Mouse (Mus musculus) right cerebral cortex, postnatal 25 days (tissue): ENCODE results near the gene Tbc1d22a.

Experiments
- DNase-seq: peaks from one replicate; pipeline ENCODE4 v3.0.0; 2022

Tbc1d22a gene

DNA sequence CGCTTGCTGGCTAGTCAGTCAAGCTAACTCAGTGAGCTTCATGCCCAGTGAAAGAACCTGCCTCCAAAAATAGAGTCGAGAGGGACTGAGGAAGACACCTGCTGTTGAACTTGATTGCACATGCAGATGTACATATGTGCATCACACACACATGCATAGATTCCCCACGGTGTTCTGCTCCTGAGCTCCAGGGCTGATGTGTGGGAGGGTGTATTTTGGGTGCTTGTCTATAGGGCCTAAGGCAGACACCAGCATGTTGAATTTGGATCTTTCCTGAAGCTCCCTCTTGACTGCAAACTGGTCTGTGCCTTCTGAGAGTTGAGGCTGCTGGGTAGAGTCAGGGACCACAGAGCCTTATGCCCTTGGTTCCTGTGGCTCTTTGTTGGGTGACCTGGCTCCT is 23.8 kb downstream of the Tbc1d22a start:
- DNase-seq = no peak

DNA sequence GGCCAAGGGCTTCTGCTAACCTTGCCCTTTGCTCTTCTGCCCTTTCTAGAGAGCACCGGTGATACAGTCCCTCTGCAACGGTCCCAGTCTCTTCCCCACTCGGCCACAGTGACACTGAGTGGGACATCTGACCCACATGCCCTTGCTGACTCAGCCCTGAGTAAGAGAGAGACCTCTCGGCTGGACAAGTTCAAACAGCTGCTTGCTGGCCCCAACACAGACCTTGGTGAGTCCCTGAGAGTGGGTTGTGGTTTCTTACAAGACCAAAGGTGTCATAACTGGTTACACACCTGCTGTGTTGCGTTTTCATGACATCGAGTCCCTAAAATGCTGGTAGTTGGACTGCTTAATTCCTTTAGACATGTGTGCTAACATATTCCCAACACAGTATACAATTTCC is 24.8 kb downstream of the Tbc1d22a start:
- DNase-seq = no peak

DNA sequence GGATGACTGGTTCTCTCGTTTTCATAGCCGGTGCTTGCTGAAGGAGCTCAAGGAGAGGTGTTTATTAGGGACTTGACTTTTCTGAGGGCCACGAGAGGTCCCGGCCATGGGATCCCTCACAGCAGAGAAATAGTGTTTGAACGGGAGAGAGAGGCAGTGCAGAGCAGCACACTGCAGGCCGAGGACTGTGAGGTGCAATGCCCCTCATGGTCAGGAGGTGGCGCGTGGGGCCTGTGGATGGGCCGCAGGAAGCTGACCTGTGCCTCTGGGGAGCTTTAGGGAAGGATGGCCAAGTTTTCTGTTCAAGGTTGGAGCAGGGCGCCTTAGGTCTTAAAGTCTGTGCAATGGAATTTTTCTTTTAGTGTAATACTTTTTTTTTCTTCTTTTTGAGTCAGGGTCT is 25.5 kb downstream of the Tbc1d22a start:
- DNase-seq = no peak

DNA sequence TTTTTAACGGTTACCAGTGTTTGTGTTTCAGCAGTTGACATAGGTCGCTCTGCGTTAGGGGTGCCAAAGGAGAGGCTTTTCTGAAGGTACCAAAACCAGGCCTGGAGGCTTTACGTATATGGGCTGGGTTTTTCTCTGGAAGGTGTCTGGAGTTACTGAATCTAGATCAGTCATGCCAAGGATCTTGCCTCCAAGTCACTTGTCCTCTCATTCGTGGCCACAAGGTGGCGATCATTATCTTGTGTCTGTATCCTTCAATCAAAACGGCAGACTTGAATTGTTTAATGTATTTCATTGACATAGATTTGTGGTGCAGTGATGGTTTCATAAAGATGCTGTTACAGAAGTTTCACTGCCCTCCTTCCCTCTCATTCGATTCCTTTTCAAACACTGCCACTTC is 29.4 kb downstream of the Tbc1d22a start:
- peak; percentile 63 for DNase-seq

DNA sequence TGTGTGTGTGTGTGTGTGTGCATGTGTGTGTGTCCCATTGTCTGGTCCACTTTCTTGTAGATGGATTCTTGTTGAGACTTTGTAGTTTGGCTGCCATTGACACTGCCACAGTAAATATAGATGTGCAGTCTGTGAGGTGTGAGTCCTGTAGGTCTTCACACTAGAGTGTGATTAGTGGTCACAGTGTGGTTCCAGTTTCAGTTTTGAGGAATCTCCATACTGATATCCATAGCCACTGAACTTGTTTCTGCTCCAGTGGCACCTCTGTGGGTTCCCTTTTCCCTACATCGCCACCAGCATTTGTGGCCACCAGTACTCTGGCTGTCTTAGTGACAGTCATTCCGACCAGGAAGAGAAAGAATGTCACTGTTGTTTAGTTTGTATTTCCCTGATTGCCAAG is 30.1 kb downstream of the Tbc1d22a start:
- no peak for DNase-seq

DNA sequence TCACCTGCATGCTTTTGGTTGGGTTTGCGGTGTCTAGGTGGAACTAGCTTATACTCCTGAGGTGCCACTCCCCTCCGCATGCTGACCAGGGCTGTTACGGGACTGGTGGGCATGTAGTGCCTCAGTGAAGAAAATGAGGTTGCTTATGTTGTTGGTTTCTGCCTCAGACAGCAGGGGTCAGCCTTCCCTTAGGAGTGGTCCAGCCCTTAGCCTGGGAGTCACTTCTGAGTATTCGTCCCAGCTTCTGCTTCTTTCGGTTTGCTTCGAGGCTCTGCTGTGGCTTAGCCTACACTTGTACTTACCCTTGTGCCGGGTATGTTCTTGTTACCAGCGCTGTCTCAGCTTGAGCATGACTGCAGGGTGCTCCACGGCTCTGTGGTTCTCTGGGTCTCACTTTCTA is 36.0 kb downstream of the Tbc1d22a start:
- DNase-seq = peak; percentile 49

DNA sequence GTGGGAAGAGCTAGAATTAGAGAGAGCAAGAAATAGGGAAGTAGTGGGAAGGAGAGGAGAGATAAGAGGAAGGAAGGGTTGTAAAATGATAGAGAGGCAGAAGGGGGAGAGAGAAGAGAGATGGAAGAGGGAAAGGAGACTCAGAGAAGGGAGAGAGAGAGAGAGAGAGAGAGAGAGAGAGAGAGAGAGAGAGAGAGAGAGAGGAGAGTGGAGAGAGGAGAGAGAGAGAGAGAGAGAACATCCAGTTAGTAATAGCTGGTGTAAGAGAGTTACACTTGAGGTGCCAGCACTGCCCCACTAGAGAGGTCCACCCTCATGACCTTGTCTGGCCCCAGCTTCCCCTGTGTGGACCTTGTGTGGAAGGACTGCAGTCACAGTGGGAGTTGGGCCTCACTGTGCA is 37.9 kb downstream of the Tbc1d22a start:
- no peak for DNase-seq

DNA sequence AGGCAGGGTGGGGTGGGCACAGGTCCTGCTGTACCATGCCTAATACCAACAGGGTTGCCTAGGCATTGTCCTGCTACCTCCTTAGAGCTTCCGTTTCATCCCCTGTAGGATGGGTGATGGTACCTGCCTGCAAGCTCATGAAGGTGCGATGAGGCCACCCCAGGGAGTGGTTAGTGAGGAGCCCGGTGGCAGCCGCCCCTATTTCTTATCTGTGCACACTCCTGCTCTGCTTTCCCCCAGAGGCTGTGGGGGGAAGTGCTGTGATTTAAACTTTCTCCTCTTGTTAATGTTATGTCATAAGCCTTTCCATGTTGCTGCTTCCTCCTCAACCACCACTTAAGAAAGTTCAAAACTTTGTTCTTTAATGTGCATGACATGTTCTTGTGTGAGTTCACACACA is 38.4 kb downstream of the Tbc1d22a start:
- no peak for DNase-seq

DNA sequence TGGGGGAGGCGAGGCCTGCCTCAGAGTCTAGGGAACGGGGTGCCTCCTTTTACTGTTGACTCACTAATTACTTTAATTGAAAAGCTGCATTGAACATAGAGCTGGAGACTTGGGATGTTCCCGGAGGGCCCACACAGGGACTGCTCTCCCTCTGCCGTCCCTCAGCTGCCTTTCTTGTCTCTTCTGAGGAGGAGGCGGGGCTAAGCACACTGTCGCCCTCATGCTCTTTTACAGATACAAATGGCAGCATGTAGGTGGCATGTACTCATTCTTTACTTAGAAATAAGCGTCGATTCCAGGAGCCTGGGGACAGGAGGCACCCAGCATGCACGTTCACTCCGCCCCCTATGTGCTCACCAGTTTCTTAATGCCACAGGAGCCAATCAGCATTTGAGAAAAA is 39.2 kb downstream of the Tbc1d22a start:
- no peak for DNase-seq

DNA sequence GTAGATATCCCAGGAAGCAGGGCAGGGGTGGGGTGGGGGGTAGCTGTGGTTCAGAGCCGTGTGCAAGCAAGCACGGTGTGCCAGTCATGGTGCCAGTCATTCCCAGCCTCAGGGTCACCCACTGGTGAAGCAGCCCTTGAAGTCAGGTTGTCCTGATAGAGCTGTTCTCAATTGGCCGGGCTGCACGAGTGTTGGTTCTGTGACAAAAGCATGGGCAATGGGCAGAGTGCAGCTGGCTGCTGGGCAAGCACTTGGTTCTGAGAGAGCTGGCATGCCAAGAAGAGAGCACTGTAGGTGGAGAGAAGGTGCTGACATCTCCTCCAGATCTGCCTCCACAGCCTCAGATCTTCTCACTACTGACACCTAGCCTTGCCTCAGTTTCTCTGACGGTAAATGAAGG is 41.9 kb downstream of the Tbc1d22a start:
- DNase-seq = no peak

DNA sequence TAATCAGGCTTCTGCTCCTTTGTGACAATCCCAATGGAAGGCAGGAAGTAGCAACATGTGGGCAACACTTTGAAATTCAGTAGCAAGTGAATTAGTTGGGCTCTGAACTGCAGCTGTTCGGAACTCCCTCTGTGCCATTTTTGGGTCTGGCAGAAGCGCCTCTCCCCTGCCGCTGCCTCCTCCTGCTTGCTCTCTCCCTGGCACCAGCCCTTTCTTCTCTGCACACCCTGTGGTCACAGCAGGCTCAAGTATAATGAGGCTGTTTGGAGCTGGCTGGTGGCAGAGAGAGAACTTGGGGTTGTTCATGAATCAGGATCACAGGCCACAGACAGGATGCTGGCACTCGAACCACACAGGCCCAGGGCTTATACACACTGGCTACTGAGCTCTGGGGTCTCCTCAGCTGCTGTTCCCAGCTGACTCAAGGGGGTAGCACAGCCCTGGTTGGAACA is 42.5 kb downstream of the Tbc1d22a start:
- no peak for DNase-seq

DNA sequence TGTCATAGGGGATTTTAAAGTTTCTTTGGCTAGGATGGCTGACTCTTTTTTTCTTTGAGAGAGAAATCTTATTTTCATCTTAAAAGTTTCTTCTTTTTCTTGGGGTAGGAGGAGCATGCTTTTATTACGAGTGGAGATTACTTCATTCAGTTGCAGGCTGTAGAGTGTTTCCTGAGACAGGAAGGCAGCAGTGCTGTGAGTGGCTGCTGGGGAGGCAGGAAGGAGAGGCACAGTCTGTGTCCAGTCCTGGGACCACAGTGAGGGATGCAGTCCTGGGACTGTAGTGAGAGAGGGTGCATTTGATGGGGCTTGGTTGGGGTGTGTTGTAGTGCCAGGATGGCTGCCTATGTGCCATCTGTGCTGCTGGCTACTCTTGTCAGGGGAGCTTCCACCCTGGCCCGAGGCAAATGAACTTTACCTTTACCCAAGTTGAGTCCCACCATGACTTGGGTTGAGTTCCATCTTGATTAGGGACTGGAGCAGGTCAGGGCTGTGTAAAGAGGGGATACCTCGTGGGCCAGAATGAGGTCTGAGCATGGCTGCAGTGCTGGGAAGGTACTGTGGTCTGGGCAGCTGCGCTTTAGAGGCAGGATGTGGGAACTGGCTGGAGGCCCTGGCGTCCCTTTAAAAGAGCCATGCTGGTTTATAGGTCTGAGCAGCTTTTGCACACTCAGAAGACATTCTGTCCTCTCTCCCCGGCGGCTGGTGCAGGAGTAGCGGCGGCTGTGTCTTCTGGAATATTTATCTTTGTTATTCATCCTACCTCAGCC is 43.8 kb downstream of the Tbc1d22a start:
- no peak for DNase-seq

DNA sequence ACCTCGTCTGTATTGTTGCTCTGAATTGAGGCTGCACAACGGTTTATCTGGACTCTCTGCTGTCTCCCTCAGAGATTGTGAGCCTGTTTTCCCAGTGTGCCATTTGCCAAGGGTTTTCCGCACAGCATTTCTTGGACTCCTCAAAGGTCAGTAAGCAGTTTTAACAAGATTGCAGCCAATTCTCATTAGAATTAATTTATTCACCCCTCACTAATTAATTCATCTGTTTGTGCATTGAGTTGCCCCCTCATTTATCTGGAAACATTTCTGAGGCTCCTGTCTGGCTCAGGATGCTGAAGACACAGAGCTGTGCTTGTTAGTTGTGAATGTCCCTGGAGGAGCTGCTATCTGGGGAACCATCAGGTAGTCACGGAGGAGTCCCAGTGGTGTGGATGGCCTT is 45.0 kb downstream of the Tbc1d22a start:
- DNase-seq = no peak

DNA sequence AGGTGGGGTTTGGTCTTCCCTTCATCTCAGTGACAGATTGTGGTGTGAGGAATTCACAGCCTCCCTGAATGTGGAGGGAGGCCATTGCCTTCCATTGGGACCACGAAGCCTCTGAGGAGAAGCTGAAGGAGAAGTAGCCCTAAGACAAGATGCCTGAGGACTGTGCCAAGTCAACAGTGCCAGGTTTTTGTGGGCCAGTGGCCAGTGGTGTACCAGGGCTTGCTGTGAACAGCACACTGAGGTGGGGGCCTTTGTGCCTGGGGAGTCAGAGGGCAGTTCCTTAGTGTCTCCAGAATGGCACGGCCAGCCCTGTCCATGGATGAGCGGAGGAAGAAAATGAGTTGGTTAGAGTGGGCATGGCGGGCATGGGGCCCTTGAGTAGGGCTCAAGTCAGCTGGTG is 45.9 kb downstream of the Tbc1d22a start:
- no peak for DNase-seq

DNA sequence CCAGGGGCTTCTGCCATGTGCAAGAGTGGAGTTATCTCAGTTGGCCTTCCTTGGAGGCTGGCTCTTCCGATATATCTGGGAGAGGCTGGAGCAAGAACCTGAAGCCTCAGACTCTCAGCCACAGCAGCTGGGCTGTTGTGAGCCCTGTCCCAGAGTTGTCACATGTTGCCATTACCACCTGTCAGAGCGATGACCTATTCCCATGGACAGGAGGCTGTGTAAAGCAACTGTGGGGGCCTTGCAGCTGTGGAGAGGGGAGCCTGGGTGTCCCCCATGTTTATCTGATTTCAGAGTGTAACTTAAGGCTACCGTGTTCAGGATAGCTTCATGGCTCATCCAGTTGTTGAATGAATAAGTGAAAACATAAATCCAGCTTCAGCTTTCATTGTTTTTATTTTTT is 50.1 kb downstream of the Tbc1d22a start:
- DNase-seq = no peak

DNA sequence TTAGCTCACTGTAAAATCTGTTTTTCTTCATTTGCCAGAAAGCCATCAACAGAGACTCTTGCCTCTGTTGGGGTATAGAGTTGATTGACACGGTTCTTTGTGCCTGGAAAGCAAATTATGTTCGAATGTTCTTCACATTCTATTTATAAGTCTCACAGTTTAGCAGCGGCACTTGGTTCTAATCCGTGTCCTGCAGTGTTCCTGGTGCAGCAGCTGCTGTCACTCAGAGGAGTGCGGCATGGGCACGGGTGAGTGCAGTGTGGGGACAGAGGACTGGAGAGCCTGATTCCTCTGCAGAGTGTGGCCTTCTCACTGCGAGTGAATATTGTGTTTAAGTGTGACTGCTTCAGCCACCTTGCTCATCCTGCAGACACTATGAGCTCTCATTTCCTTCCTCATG is 50.5 kb downstream of the Tbc1d22a start:
- no peak for DNase-seq

DNA sequence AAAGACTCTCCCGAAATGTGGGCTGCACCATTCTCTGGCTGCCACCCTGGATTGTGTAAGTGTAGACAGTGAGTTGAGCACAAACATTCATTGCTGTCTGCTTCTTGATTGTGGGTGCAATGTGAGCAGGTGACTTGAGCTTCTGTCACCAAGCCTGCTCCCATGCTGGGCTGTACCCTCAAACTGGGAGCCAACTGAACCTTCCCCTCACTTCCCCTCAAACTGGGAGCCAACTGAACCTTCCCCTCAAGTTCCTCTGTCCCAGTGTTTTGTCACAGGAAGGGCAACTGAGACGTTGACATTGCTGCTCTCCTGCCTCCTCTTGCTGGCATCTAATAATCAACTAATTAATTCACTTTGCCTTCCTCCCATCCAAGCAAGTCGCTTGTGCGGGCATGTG is 52.7 kb downstream of the Tbc1d22a start:
- DNase-seq = no peak

DNA sequence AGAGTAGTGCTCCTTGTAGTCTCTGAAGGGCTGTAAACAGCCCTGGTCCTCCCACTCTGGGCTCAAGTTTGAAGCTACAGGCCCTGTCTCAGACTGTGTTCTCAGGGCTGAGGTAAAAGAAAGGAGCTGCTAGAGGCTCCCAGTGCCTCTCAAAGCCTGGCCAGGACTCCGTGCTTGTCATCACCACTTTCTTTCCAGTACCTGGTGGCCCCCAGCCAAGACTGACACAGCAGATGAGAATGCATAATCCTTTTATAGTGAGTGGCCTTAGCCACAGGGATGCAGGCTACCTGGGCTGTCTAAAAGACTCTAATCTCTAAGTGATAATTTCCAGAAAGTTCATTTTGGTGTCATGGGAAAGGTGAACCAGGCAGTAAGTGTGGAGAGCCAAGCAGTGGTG is 54.3 kb downstream of the Tbc1d22a start:
- no peak for DNase-seq

DNA sequence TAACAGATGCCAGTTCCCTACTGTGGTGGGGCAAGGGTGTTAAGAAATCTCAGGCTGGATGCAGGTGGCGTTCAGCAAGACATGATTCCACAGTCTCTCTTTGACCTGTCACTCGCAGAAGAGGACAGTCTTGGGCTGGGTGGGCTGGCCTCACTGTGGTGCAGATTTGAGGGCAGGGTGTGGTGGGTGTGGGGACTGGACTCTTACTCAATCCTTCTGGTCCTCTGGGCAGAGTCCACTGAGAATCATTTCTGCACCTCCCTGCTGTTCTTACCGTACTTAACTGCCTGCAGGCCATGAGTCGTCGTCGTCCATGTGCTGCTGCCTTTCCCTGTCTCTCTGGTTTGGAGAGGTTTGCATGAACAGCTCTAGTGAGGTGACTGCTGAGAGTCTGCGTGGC is 61.5 kb downstream of the Tbc1d22a start:
- no peak for DNase-seq

DNA sequence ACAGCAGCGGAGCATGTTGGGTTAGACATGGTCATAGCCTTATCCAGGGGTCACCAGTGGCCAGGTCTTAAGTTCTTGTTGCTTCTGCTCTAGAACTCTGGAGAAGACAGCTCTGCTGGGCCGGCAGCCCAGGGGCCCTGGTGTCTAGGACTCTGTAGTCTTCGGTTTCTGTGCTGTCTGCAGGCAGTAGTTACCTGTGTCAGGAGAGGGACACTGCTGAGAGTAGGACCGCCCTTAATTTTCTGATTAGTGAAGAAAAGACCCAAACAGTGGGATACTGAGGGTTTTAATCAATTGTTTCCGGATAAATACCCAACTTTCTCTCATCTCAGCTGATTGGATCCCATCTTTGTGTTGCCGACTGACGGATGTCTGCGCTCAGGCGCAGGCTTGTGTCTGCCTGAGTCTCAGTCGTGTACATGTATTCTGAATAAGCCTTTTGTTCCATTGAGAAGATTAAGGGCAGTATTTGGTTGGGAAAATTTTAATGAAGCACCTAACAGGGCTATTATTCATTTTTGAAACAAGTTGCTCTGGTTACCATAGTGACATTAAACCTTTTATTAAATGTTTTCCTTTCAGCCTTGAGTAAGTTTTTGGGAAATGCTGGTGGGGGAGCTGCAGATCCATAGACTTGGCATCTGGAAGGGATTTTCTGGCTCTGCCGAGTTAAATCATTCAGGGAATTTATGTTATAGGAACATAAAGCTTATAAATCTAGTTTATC is 62.4 kb downstream of the Tbc1d22a start:
- no peak for DNase-seq

DNA sequence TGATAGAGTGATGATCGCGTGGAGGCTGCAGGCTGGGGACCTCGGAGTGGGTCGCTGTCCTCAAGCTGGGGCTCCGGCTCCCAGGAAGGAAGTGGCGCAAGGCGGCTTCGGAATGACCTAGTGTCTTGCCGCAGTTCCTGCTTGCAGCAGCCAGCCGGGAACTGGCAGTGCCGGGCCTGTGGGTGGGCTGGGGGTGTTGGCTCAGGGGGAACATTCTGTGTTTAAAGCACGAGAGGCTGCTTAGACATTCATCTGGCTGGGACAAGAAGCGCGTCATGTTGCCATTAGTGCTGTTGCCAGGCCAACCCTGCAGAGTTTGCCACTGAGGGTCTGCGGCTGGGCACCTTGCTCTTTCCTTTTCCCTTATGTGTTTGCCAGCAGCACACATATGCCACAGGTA is 63.2 kb downstream of the Tbc1d22a start:
- peak; percentile 56 for DNase-seq

DNA sequence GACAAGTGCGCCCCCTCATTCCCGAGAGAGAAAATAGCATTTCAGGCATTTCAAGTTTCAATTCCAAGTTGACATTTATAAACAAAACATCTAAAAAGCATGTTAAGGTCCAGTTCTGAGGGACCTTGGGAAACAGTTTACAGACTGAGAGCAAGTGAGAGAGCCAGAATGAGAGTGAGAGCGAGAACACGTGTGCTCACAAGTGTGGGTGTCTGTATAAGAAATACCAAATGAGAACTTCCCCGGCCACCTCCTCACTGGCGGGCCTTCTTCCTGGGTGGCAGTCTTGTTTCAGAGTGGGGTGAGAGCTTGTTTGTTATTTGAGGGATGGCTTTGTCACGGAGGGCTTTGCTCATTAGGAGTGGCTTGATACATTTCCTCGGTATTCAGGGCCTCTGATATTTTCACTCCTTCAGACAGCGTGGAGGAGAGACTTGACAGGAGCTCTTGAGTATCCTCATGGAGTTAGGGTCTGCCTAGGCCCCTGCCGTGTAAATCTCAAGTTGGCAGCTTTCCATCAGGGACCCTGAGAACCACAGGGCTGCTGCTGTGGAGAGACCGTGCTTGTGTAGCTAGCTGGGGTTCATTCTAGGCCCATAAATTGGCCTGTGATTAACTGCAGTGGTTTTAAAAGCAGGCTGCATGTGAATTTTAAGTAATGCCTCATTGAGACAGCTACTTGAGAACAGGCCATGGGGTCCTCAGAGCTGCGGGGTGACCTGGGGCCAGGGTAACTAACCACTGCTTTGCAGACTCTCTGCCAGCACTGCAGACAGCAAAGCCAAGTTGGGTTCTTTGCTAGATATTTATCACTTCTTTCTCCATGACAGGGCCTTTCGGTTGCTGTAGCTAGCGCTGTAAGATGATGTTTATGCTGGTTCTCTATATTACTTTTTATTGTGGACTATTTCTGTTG is 65.1 kb downstream of the Tbc1d22a start:
- DNase-seq = peak; percentile 41

DNA sequence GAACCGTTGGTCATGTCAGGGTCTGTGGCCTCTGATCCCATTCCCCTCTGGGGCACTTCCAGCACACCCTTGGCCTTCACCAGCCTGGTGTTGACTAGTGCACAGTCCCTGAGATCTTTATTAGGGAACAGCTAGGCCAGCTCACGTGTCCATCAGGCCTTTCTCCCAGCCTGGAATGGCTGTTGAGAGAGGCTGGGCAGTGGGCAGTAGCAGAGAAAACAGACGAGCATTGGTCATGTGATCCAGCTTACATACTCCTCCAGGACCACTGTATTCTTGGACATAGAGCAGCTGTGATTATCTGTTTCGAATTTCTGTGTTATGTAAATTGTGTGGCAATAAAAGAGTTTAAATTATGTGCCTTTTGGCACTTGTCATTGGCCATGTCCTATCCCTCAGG is 65.9 kb downstream of the Tbc1d22a start:
- DNase-seq = no peak

DNA sequence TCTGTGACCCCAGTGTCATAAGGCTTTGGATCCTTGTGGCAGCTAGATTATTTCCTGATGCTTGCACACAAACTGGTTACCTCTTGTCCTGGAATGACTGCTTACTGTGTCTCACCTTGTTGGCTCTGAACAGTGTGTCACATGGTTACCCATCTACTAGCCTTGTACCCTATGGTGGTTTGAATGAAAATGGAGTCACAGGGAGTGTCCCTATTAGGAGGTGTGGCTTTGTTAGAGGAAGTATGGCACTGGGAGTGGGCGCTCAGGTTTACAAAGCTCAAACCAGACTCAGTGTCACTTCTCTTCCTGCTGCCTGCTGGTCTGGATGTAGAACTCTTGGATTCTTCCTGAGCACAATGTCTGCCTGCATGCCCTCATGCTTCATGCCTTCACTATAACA is 69.0 kb downstream of the Tbc1d22a start:
- DNase-seq = no peak
